Mouse (Mus musculus): ENCODE data around the gene Camta1. TPM values are rescaled to one million over a fixed set of nuclear protein-coding genes. Genes with fewer than 3 reads are reported as not detected.

Gene Camta1
- polyA plus RNA-seq, 1 experiment from 2014 or later = 115 TPM

DNA sequence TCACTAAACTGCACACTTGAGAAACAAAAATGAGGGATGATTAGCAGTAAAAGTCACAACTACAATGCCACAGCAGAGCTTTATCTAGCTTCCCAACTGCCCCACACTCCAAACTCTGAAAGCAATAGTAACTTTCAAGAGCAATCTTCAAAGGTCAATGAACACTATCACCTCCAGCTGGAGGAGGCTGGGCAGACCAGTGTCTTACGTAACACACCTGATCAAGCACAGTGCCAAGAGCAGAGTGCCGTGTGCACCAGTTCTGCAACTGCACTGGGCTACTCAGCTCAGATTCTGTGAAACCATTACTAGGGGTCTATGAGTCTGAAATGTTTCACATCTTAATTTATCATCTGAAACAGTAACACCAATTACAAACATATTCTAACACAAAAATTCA is 38.7 kb downstream of the Camta1 start:
- peaks cover 3% of the 10 kb centered on the region; the same call in 1 of the 2 replicates for H3K36me3 ChIP-seq (ENCODE audit: insufficient read depth, low read length)
- H3K4me1 ChIP-seq (replicated peaks; ENCODE audit: insufficient read depth, low read length) = no peaks in the 10 kb centered on the region
- H3K27ac ChIP-seq = no peak overlapping the region
- WGBS = 56% methylated on average over 2 of the region's 2 CpGs
- H3K9me3 ChIP-seq (replicated peaks; ENCODE audit: low read length) = no peaks in the 10 kb centered on the region
- no peak for DNase-seq (ENCODE audit: low spot score)
- no peak overlapping the region for H3K9ac ChIP-seq (ENCODE audit: low read depth, low read length)
- no peak for ATAC-seq (replicated peaks; ENCODE audit: low FRiP score, low read depth)
- no peaks in the 10 kb centered on the region for H3K27me3 ChIP-seq (ENCODE audit: insufficient read depth, low read length)
- no peak overlapping the region for H3K4me2 ChIP-seq (ENCODE audit: low read length)
- TF ChIP-seq CTCF (IDR thresholded peaks at IDR 0.05; ENCODE audit: low read depth) = no peak
- H3K4me3 ChIP-seq (replicated peaks; ENCODE audit: low read depth, low read length) = no peak overlapping the region

DNA sequence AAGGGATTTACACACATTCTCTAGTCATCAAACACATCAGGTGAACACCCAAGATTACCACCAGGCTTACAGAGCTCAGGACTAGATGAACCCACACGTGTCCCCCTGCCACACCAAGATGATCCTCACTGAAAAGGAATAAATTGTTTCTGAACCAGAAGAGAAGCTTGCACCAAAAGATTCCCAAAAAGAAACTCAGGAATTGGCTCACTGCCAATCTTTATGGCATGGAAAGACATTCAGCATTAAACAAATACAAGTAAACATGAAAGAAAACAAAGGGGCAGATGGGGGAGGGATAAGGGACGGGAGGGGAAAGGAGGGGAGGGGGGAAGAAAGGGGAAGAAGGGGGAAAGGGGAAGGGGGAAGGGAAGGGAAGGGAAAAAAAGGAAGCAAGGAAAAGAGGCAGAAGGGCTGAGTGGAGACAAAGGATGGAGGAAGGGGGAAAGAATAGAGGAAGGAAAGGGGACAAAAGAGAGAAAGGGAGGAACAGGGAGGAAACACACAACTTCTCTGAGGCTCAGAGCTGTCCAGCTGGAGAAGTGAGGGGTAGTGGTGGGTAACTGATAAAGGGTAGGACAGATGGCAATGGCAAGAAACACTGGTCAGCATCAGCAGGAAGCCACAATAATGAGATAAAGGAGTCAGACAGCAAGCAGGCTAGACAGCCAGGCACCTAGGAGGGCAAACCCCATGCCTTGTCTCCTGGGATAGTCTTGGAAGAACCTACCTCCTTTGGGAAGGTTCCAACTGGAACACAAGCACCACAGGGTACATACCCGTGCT is 43.5 kb downstream of the Camta1 start:
- peaks cover 3% of the 10 kb centered on the region; the same call in 1 of the 2 replicates for H3K36me3 ChIP-seq (ENCODE audit: insufficient read depth, low read length)
- DNase-seq (ENCODE audit: low spot score) = no peak
- H3K4me1 ChIP-seq (replicated peaks; ENCODE audit: insufficient read depth, low read length) = no peaks in the 10 kb centered on the region
- H3K4me2 ChIP-seq (ENCODE audit: low read length) = no peak overlapping the region
- no peaks in the 10 kb centered on the region for H3K9me3 ChIP-seq (replicated peaks; ENCODE audit: low read length)
- 46% methylated on average over 3 of the region's 3 CpGs for WGBS
- TF ChIP-seq CTCF (IDR thresholded peaks at IDR 0.05; ENCODE audit: low read depth) = no peak
- H3K27me3 ChIP-seq (ENCODE audit: insufficient read depth, low read length) = no peaks in the 10 kb centered on the region
- ATAC-seq (replicated peaks; ENCODE audit: low FRiP score, low read depth) = no peak
- no peak overlapping the region for H3K9ac ChIP-seq (ENCODE audit: low read depth, low read length)
- no peak overlapping the region for H3K27ac ChIP-seq
- no peak overlapping the region for H3K4me3 ChIP-seq (replicated peaks; ENCODE audit: low read depth, low read length)

- TF ChIP-seq CTCF (IDR thresholded peaks at IDR 0.05; ENCODE audit: low read depth) = no peak
- H3K4me2 ChIP-seq (ENCODE audit: low read length) = no peak overlapping the region
- H3K4me3 ChIP-seq (replicated peaks; ENCODE audit: low read depth, low read length) = no peak overlapping the region
- no peaks in the 10 kb centered on the region for H3K27me3 ChIP-seq (ENCODE audit: insufficient read depth, low read length)
- H3K36me3 ChIP-seq (ENCODE audit: insufficient read depth, low read length) = no peaks in the 10 kb centered on the region
- no peak overlapping the region for H3K27ac ChIP-seq
- 96% methylated on average over 4 of the region's 4 CpGs for WGBS
- no peak for ATAC-seq (replicated peaks; ENCODE audit: low FRiP score, low read depth)
- no peaks in the 10 kb centered on the region for H3K4me1 ChIP-seq (replicated peaks; ENCODE audit: insufficient read depth, low read length)
- DNase-seq (ENCODE audit: low spot score) = no peak
- no peaks in the 10 kb centered on the region for H3K9me3 ChIP-seq (replicated peaks; ENCODE audit: low read length)
- H3K9ac ChIP-seq (ENCODE audit: low read depth, low read length) = no peak overlapping the region
Measured at GRCm38 (mm10) chr4:151813711-151814110, 48.0 kb downstream of the Camta1 start.

DNA sequence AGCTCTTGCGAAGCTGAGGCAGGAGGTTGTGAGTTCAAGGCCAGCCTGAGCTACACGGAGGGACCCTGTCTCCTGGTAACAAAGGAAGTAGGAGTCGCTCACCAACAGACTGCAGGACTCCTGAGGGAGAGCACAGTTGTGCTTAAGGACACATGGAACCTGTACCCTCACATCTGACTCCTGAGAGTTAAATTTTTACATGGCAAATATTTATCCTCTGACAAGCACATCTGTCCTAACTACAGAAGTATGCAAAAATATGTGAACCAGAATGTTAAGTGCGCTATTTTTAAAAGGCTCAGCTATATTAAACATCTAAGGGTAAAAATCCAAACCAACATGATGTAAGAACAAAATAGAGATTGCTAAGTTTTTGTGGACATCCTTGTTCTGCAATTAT is 56.0 kb downstream of the Camta1 start:
- H3K4me1 ChIP-seq (replicated peaks; ENCODE audit: insufficient read depth, low read length) = peaks cover 9% of the 10 kb centered on the region; the same call in 1 of the 2 replicates
- DNase-seq (ENCODE audit: low spot score) (no peak), ATAC-seq (replicated peaks; ENCODE audit: low FRiP score, low read depth) (no peak)
- no peaks in the 10 kb centered on the region for H3K36me3 ChIP-seq (ENCODE audit: insufficient read depth, low read length)
- H3K27me3 ChIP-seq (ENCODE audit: insufficient read depth, low read length) = no peaks in the 10 kb centered on the region
- H3K4me3 ChIP-seq (replicated peaks; ENCODE audit: low read depth, low read length) = no peak overlapping the region
- no peak overlapping the region for H3K9ac ChIP-seq (ENCODE audit: low read depth, low read length)
- no peak for TF ChIP-seq CTCF (IDR thresholded peaks at IDR 0.05; ENCODE audit: low read depth)
- H3K9me3 ChIP-seq (replicated peaks; ENCODE audit: low read length) = no peaks in the 10 kb centered on the region
- 70% methylated on average over 4 of the region's 4 CpGs for WGBS
- no peak overlapping the region for H3K27ac ChIP-seq
- H3K4me2 ChIP-seq (ENCODE audit: low read length) = no peak overlapping the region

- H3K4me2 ChIP-seq (ENCODE audit: low read length) = no peak overlapping the region
- H3K36me3 ChIP-seq (ENCODE audit: insufficient read depth, low read length) = no peaks in the 10 kb centered on the region
- WGBS = 75% methylated on average over 6 of the region's 6 CpGs
Measured at GRCm38 (mm10) chr4:151805046-151805445, 56.6 kb downstream of the Camta1 start.

GRCm38 (mm10) chr4:151804208-151804607 is 57.5 kb downstream of the Camta1 start:
- Histone ChIP-seq H3K36me3 (ENCODE audit: insufficient read depth, low read length) (no peaks in the 10 kb centered on the region), H3K4me1 (replicated peaks; ENCODE audit: insufficient read depth, low read length) (peaks cover 9% of the 10 kb centered on the region; the same call in 1 of the 2 replicates), H3K4me3 (replicated peaks; ENCODE audit: low read depth, low read length) (no peak overlapping the region), H3K27ac (no peak overlapping the region), H3K27me3 (ENCODE audit: insufficient read depth, low read length) (no peaks in the 10 kb centered on the region), H3K9ac (ENCODE audit: low read depth, low read length) (no peak overlapping the region), H3K4me2 (ENCODE audit: low read length) (no peak overlapping the region), H3K9me3 (replicated peaks; ENCODE audit: low read length) (no peaks in the 10 kb centered on the region)
- DNase-seq (ENCODE audit: low spot score) = no peak
- TF ChIP-seq CTCF (IDR thresholded peaks at IDR 0.05; ENCODE audit: low read depth) = no peak
- ATAC-seq (replicated peaks; ENCODE audit: low FRiP score, low read depth) = no peak
- WGBS = 90% methylated on average over 2 of the region's 2 CpGs

More at GRCm38 (mm10) chr4:151805046-151805445, 56.6 kb downstream of the Camta1 start:
- Histone ChIP-seq H3K4me1 (replicated peaks; ENCODE audit: insufficient read depth, low read length) (peaks cover 9% of the 10 kb centered on the region; the same call in 1 of the 2 replicates), H3K4me3 (replicated peaks; ENCODE audit: low read depth, low read length) (no peak overlapping the region), H3K27ac (no peak overlapping the region), H3K27me3 (ENCODE audit: insufficient read depth, low read length) (no peaks in the 10 kb centered on the region), H3K9ac (ENCODE audit: low read depth, low read length) (no peak overlapping the region), H3K9me3 (replicated peaks; ENCODE audit: low read length) (no peaks in the 10 kb centered on the region)
- no peak for ATAC-seq (replicated peaks; ENCODE audit: low FRiP score, low read depth)
- no peak for TF ChIP-seq CTCF (IDR thresholded peaks at IDR 0.05; ENCODE audit: low read depth)
- DNase-seq (ENCODE audit: low spot score) = no peak
